Mouse (Mus musculus): ENCODE data around the gene Tcp10c. TPM values are rescaled to one million over a fixed set of nuclear protein-coding genes. Genes with fewer than 3 reads are reported as not detected.
"Not testable (repeated sequence)": the region's sequence is repeated elsewhere in the genome, so short reads cannot be mapped to it uniquely, and the experiment has no call there.

Tcp10c gene
- polyA plus RNA-seq, 1 experiment from 2014 or later, result not detected

GRCm38 (mm10) chr17:13337931-13338330 lies 16.4 kb upstream of the Tcp10c start:
- H3K4me3 ChIP-seq (ENCODE audit: low read depth, low read length); H3K27me3 ChIP-seq (replicated peaks; ENCODE audit: control insufficient read depth, insufficient read depth, low read length); H3K9me3 ChIP-seq (replicated peaks; ENCODE audit: control insufficient read depth, low read length); ATAC-seq; H3K4me1 ChIP-seq (ENCODE audit: control insufficient read depth, insufficient read depth, low read length); DNase-seq (ENCODE audit: low spot score); H3K36me3 ChIP-seq (ENCODE audit: control insufficient read depth, insufficient read depth, low read length); H3K9ac ChIP-seq (ENCODE audit: low read length); H3K4me2 ChIP-seq (ENCODE audit: low read length); H3K27ac ChIP-seq (ENCODE audit: low read depth, low read length): not testable (repeated sequence)
- 55% methylated on average over 1 of the region's 1 CpGs for WGBS

DNA sequence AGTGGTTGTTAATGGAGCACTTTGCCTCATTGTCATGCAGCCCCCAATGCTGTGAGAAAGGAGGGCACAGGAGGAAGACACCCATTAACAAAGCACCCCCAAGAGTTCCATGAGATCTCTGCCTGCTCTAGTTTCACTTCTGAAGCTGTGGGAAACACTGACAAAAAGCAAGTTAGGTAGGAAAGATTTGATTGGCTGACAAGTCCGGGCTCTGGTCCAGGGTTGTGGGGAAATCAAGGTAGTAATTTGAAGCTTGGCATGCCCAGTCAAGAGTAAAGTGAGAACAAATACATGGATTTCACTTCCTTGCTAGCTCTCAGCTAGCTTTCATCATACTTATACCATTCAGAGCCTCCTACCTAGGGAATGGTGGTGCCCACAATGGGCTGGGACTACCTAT lies 14.3 kb upstream of the Tcp10c start:
- DNase-seq (ENCODE audit: low spot score); ATAC-seq; H3K9ac ChIP-seq (ENCODE audit: low read length); H3K9me3 ChIP-seq (replicated peaks; ENCODE audit: control insufficient read depth, low read length); H3K27ac ChIP-seq (ENCODE audit: low read depth, low read length); H3K4me3 ChIP-seq (ENCODE audit: low read depth, low read length); H3K36me3 ChIP-seq (ENCODE audit: control insufficient read depth, insufficient read depth, low read length); H3K27me3 ChIP-seq (replicated peaks; ENCODE audit: control insufficient read depth, insufficient read depth, low read length); H3K4me2 ChIP-seq (ENCODE audit: low read length); H3K4me1 ChIP-seq (ENCODE audit: control insufficient read depth, insufficient read depth, low read length): not testable (repeated sequence)
- whole genome bisulfite sequencing, result 95% methylated on average over 1 of the region's 1 CpGs

DNA sequence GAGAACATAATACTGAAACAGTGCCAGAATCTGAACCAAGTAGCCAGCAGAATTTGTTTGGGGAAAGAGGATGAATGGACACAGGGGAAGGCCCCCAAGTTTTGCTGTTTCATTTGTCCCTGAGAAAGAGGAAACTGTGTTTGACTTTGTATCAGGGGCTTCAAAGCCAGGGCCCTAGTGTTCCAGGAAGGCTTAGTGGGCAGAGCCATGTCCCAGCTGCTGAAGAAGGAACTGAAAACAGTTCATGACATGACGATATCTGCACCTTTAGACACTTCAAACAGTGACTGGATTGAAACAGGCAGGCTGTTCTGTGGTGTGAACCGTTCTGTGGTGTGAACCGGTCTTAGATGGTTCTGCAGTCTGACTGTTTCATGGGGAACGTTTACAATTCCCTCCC lies 8.4 kb upstream of the Tcp10c start:
- H3K27ac ChIP-seq (ENCODE audit: low read depth, low read length); H3K36me3 ChIP-seq (ENCODE audit: control insufficient read depth, insufficient read depth, low read length); H3K4me1 ChIP-seq (ENCODE audit: control insufficient read depth, insufficient read depth, low read length); H3K4me3 ChIP-seq (ENCODE audit: low read depth, low read length); H3K9ac ChIP-seq (ENCODE audit: low read length); ATAC-seq; H3K4me2 ChIP-seq (ENCODE audit: low read length); DNase-seq (ENCODE audit: low spot score); H3K9me3 ChIP-seq (replicated peaks; ENCODE audit: control insufficient read depth, low read length); H3K27me3 ChIP-seq (replicated peaks; ENCODE audit: control insufficient read depth, insufficient read depth, low read length): not testable (repeated sequence)
- no CpG with 5 or more reads among the region's 4 CpGs for WGBS

DNA sequence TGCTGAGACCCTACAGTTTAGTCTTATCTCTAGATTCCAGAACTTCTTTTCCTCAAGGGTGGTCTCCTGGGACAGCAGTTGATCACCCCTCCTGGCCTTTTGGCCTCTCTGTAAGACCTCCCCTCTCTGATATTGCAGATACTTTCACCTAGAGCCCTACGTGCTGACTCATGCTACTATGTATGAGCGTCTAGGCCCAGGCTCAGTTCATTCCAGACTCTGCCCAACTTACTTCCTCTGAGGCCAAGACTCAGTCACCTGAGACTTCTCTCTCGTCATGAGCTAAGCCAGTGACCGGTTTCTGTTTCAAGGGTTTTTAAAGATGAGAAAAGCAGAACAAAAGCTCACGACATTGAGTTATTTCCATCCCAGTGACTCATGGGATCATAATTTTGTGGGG lies 4.8 kb upstream of the Tcp10c start:
- H3K4me1 ChIP-seq (ENCODE audit: control insufficient read depth, insufficient read depth, low read length); H3K36me3 ChIP-seq (ENCODE audit: control insufficient read depth, insufficient read depth, low read length); H3K27me3 ChIP-seq (replicated peaks; ENCODE audit: control insufficient read depth, insufficient read depth, low read length); H3K4me2 ChIP-seq (ENCODE audit: low read length); H3K4me3 ChIP-seq (ENCODE audit: low read depth, low read length); H3K9me3 ChIP-seq (replicated peaks; ENCODE audit: control insufficient read depth, low read length); H3K9ac ChIP-seq (ENCODE audit: low read length); H3K27ac ChIP-seq (ENCODE audit: low read depth, low read length); ATAC-seq; DNase-seq (ENCODE audit: low spot score): not testable (repeated sequence)
- WGBS, result 84% methylated on average over 4 of the region's 5 CpGs

GRCm38 (mm10) chr17:13353249-13353648 lies 1.1 kb upstream of the Tcp10c start:
- H3K9me3 ChIP-seq (replicated peaks; ENCODE audit: control insufficient read depth, low read length); H3K4me2 ChIP-seq (ENCODE audit: low read length); H3K27me3 ChIP-seq (replicated peaks; ENCODE audit: control insufficient read depth, insufficient read depth, low read length); H3K9ac ChIP-seq (ENCODE audit: low read length); H3K4me1 ChIP-seq (ENCODE audit: control insufficient read depth, insufficient read depth, low read length); H3K4me3 ChIP-seq (ENCODE audit: low read depth, low read length); H3K36me3 ChIP-seq (ENCODE audit: control insufficient read depth, insufficient read depth, low read length); H3K27ac ChIP-seq (ENCODE audit: low read depth, low read length); DNase-seq (ENCODE audit: low spot score); ATAC-seq: not testable (repeated sequence)
- WGBS, result 91% methylated on average over 8 of the region's 8 CpGs

DNA sequence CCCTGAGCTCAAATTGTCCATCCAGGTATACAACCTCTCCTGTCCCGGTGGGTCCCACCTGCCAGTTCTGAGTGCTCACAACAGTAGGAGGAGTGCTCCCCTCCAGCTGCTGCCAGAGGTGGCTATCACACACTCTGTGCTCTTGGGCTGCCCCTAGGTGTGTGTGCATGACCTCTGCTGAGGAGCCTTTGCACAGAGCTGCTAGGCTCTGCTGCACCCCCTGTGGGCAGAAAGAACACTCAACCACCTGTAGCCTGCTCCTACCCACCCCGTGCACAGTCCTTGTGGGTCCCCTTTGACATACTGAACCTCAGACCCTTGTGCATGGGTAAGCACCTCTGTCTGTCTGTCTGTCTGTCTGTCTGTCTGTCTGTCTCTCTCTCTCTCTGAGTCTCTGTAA lies 8.1 kb downstream of the Tcp10c start:
- H3K27ac ChIP-seq (ENCODE audit: low read depth, low read length); H3K4me1 ChIP-seq (ENCODE audit: control insufficient read depth, insufficient read depth, low read length); H3K9ac ChIP-seq (ENCODE audit: low read length); H3K4me2 ChIP-seq (ENCODE audit: low read length); H3K4me3 ChIP-seq (ENCODE audit: low read depth, low read length); DNase-seq (ENCODE audit: low spot score); H3K9me3 ChIP-seq (replicated peaks; ENCODE audit: control insufficient read depth, low read length); H3K36me3 ChIP-seq (ENCODE audit: control insufficient read depth, insufficient read depth, low read length); H3K27me3 ChIP-seq (replicated peaks; ENCODE audit: control insufficient read depth, insufficient read depth, low read length); ATAC-seq: not testable (repeated sequence)
- WGBS, result 94% methylated on average over 2 of the region's 2 CpGs

- H3K4me2 ChIP-seq (ENCODE audit: low read length); H3K4me3 ChIP-seq (ENCODE audit: low read depth, low read length); H3K9ac ChIP-seq (ENCODE audit: low read length); H3K27ac ChIP-seq (ENCODE audit: low read depth, low read length); H3K36me3 ChIP-seq (ENCODE audit: control insufficient read depth, insufficient read depth, low read length); H3K4me1 ChIP-seq (ENCODE audit: control insufficient read depth, insufficient read depth, low read length); ATAC-seq; DNase-seq (ENCODE audit: low spot score); H3K9me3 ChIP-seq (replicated peaks; ENCODE audit: control insufficient read depth, low read length); H3K27me3 ChIP-seq (replicated peaks; ENCODE audit: control insufficient read depth, insufficient read depth, low read length): not testable (repeated sequence)
- 79% methylated on average over 3 of the region's 5 CpGs for WGBS
These were observed 9.4 kb downstream of the Tcp10c start for GRCm38 (mm10) chr17:13363773-13364172.

DNA sequence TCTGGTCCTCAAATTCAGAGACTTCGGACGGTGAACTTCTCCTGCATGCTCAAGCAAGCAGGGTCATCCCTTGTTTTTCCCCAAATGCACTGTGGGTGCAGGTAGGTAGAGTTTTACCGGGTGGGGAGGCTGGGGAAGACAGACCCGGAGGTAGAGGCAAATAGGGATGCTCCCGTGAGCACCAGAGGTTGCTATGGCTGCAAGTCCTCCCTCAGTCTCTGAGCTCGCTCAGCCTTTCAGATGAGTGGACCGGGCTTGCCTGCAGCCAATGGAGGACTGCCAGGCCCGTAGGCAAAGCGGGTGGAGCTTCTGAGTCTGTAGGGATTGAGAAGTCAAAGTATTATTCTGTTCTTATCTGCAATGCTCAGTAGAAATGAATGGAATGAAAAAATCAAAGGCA lies 9.8 kb downstream of the Tcp10c start:
- H3K4me3 ChIP-seq (ENCODE audit: low read depth, low read length); H3K36me3 ChIP-seq (ENCODE audit: control insufficient read depth, insufficient read depth, low read length); H3K27ac ChIP-seq (ENCODE audit: low read depth, low read length); H3K9me3 ChIP-seq (replicated peaks; ENCODE audit: control insufficient read depth, low read length); ATAC-seq; DNase-seq (ENCODE audit: low spot score); H3K27me3 ChIP-seq (replicated peaks; ENCODE audit: control insufficient read depth, insufficient read depth, low read length); H3K9ac ChIP-seq (ENCODE audit: low read length); H3K4me2 ChIP-seq (ENCODE audit: low read length); H3K4me1 ChIP-seq (ENCODE audit: control insufficient read depth, insufficient read depth, low read length): not testable (repeated sequence)
- 87% methylated on average over 9 of the region's 9 CpGs for WGBS

GRCm38 (mm10) chr17:13367181-13367580 lies 12.8 kb downstream of the Tcp10c start:
- H3K9ac ChIP-seq (ENCODE audit: low read length); H3K27ac ChIP-seq (ENCODE audit: low read depth, low read length); H3K27me3 ChIP-seq (replicated peaks; ENCODE audit: control insufficient read depth, insufficient read depth, low read length); H3K4me1 ChIP-seq (ENCODE audit: control insufficient read depth, insufficient read depth, low read length); ATAC-seq; H3K9me3 ChIP-seq (replicated peaks; ENCODE audit: control insufficient read depth, low read length); H3K36me3 ChIP-seq (ENCODE audit: control insufficient read depth, insufficient read depth, low read length); H3K4me3 ChIP-seq (ENCODE audit: low read depth, low read length); DNase-seq (ENCODE audit: low spot score); H3K4me2 ChIP-seq (ENCODE audit: low read length): not testable (repeated sequence)
- 95% methylated on average over 9 of the region's 9 CpGs for WGBS

Measured in forebrain, embryonic 14.5 days (tissue).